Mouse (Mus musculus) spleen, embryonic (tissue): ENCODE results near the gene Hspb8.
"Not testable (repeated sequence)": the region's sequence is repeated elsewhere in the genome, so short reads cannot be mapped to it uniquely, and the experiment has no call there.

Experiments used
- CTCF ChIA-PET: fragments of 350-600 bp; sonication (Branson Sonifier 250); formaldehyde crosslinking; loops from one replicate; lab custom pipeline; 2022; lab: Charles Lee

Hspb8 gene

DNA sequence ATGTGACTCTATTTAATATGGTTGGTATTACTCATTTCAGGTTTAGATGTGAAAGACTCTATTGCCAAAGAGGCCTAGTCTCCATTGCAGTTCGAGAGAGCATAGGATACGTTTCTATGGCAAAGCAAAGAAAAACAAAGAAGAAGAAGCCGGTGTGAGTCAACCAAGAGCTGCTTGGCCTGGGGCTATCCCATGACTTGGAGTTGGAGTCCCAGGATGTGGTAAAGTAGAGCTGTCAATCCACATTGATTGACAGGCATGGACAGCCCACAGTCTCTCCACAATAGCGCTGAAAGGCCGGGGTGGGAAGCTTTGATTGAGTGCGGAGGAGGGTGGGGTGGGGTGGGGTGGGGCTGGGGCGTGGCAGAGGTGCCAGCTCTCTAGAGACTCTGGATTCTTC, 10.2 kb upstream of the Hspb8 start:
- CTCF ChIA-PET: no interaction called here

GRCm38 (mm10) chr5:116426701-116427100, 4.0 kb upstream of the Hspb8 start:
- CTCF ChIA-PET: no interaction called here

GRCm38 (mm10) chr5:116425709-116426108, 3.0 kb upstream of the Hspb8 start:
- CTCF ChIA-PET: not testable (repeated sequence)

GRCm38 (mm10) chr5:116425273-116425672, 2.6 kb upstream of the Hspb8 start:
- CTCF ChIA-PET: no interaction called here

DNA sequence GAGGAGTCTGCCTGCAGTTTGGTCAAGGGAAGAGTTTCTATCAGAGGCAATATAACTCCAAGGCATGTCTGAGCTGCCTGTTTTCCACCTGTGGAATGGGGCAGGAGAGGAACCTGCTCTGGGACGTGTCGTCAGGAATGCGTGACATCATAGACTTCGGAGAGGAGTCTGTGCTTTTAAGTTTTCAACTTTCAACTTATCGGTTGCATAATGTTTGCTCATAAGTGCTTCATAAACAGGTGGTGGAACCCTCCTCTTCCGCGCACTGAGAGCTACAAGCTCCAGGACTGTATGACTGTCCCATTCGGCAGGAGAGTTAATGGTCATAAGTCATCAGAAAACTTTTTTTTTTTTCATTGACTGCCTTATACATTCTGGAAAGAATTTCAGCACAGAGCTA, 1.1 kb upstream of the Hspb8 start:
- CTCF ChIA-PET: interaction anchor here (0.6 kb wide), 1 partner anchor 649 kb away, joined by 3 read pairs; no protein-coding TSS in a partner anchor

DNA sequence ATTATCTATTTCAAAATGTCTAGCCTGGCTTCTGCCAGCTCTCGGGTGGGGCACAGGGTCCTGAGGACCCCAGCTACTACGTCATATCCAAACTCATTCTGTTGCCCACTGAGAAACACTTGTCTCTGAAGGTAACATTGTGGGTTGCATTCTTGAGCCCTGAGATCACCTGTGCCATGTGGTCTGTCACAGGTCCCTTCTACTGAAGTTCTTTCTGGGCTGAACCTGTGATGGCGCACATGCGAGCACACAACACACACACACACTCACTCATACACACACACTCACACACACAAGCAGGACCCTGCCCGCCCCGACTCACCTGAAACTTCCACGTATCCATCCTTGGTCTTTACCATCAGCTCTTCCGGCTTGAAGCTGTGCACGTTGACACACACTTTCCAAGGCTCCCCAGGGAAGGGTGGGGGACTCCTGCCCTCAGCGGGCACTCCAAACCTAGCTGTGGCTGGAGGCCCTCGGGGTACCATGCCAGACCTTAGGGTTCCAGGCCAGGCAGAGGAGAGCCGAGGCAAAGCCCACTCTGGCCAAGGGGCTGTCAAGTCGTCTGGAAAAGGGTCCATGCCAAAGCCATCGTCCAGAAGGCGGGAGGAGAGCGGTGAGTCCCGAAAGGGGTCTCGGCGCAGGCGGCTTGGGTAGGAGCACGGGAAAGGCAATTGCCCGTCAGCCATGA, 728 bp downstream of the Hspb8 start:
- CTCF ChIA-PET: no interaction called here

DNA sequence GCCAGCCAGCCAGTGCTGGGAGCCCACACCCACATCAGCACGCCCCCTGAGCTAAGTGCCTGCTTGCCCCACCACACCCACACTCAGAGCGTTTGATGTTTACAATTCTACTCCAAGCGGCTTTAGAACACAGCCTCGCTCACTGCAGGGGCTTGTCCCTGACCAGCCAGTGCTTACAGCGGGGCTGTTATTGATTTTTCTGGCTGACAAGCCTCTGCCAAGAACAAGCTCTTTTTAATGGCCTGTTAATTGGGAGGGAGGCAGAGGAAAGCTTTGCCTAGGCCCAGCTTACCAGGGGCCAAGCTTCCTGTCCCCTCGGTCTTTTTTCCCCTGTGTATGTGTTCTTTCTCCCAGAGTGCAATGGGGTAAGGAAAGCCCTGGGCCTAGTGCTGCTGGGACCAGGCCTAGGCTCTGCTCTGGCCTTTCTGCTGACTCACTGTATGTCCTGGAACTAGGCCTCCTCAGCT, 1.9 kb downstream of the Hspb8 start:
- CTCF ChIA-PET: no interaction called here

DNA sequence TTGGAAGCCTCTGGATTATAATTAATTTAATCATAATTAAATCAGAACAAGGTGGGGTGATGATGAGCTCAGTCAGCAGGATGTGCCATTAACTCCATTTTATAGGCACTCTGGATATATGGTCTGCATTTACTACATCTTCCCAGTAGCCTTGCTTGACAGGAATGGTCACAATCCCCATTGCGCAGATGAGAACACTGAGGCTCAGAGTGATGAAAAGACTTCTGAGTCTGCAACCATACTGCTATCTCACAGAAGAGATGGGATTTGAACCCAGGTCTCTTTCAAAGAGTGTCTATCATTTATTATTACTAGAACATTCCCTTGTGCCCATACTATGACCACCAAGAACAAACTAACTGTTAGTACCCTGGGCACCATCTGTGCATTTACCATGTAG, 2.5 kb downstream of the Hspb8 start:
- CTCF ChIA-PET: no interaction called here

GRCm38 (mm10) chr5:116419322-116420045, 3.2 kb downstream of the Hspb8 start:
- CTCF ChIA-PET: no interaction called here

- CTCF ChIA-PET: no interaction called here
Observed at GRCm38 (mm10) chr5:116416208-116416607, 6.5 kb downstream of the Hspb8 start.

- CTCF ChIA-PET: no interaction called here
Observed at GRCm38 (mm10) chr5:116409689-116410590, 12.7 kb downstream of the Hspb8 start.

DNA sequence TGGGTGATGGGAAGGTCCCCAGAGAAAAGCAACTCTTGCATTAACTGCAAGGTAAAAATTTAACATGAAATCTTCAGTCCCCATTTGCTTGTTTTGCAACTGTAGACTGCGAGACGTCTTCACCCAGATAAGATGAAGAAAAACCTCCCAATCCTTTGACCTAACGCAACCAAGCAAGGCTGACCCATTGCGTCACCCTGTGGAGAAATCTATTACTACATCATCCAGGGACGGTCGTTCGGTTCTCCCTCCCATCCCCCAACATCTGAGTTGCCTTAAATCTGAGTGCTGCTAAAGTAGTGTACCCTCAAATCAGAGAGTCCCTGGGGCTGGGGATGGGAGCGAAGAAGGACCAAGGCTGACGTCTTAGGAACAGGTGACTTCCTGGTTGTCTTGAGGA, 13.7 kb downstream of the Hspb8 start:
- CTCF ChIA-PET: no interaction called here

DNA sequence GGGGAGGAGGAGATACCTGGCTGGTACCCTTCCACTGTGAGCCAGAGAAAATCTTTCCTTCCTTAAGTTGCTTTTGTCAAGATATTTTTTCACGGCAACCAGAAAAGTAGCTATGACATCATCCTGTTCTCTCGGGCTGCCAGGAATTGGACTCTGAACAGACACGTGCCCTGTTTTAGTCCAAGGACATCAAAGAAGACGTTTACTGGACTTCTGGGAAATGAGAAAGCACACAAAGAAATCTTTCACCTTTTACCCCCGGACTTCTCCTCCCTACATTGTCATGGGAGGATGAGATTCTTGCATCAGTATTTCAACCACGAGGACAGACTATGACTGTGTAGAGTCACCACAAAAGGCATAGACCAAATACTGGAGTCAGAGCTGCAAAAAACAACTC, 14.7 kb downstream of the Hspb8 start:
- CTCF ChIA-PET: no interaction called here

GRCm38 (mm10) chr5:116407321-116407720, 15.3 kb downstream of the Hspb8 start:
- CTCF ChIA-PET: no interaction called here

DNA sequence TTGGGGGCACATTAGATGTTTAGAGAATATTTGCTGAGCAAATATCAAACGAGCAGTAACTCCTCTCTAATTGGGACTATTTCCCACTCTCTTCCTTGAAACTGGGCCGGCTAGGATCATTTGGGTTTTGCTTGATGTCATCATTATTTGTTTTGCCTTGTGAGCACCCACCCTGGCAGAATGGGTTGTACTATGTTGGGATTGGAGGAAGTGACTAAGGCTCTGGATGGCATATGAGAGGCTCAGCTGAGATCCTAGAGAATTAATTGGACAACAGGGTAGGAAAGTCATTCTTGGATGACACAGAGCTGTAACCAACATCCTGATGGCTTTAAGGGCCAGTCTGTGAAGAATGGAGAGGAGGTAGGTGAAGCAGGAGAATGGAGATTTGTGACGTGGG, 16.2 kb downstream of the Hspb8 start:
- CTCF ChIA-PET: no interaction called here

DNA sequence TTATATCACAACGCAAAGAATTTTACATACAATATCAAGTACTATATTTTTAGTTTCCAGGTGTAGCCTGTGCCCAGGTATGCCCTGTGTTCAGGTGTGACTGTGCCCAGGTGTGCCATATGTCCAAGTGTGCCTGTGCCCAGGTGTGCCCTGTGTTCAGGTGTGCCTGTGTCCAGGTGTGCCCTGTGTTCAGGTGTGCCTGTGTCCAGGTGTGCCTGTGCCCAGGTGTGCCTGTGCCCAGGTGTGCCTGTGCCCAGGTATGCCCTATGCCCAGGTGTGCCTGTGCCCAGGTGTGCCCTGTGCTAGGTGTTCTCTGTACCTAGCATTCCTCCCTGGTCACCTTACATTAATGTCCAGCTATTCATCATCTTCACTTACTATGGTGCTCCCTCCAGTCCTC, 16.7 kb downstream of the Hspb8 start:
- CTCF ChIA-PET: no interaction called here

GRCm38 (mm10) chr5:116404063-116404462, 18.6 kb downstream of the Hspb8 start:
- CTCF ChIA-PET: no interaction called here

GRCm38 (mm10) chr5:116400801-116401200, 21.9 kb downstream of the Hspb8 start:
- CTCF ChIA-PET: no interaction called here

- CTCF ChIA-PET: no interaction called here
Observed at GRCm38 (mm10) chr5:116400042-116400730, 22.5 kb downstream of the Hspb8 start.

- CTCF ChIA-PET: no interaction called here
Observed at GRCm38 (mm10) chr5:116396104-116396503, 26.6 kb downstream of the Hspb8 start.

- CTCF ChIA-PET: no interaction called here
Observed at GRCm38 (mm10) chr5:116392603-116393002, 30.1 kb downstream of the Hspb8 start.
